In the genomic region with DNA sequence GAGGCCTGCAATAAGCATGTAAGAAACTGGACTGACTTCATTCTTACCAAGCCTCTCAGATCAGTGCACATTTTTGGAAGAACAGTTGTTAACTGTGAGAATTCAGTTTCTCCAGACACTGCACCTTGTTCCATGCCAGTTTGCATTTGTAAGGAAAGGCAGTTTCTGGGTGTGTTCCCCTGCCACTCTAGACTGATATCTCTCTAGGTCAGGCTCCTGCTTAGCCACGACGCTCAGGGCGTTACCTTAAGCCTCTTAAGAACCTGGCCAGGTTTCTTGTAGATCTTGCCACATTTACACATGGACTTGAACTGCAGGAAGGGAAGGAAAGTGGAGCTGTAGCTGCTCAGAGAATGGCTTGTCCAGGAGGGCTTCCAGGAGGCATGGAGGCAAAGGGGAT, we compare ENCODE assay signal across 17 mouse cellular contexts. TPM values are rescaled to one million over a fixed set of nuclear protein-coding genes. Genes with fewer than 3 reads are reported as not detected.
DNase-seq lines count a peak whose midpoint lies in the region; ATAC-seq and TF ChIP-seq lines count a peak whose summit lies in the region.
"Had no signal": no experiment of that assay in that cellular context is flagged by ENCODE, and none has a peak within 500 bp of the region (broad histone marks: within the 10 kb centered on the region; RNA-seq: fewer than 3 reads in every experiment).

No protein-coding gene starts in this region.

- intact Hi-C loops in heart, postnatal 14 days (cut with DNase I), result no loop called here

- ATAC-seq in intestine, embryonic 15.5 days, result peak; percentile 71
- ATAC-seq in liver, postnatal 0 days, result peak; percentile 87
- ATAC-seq in granulocyte monocyte progenitor cell, adult 5-6 weeks (replicated peaks; ENCODE audit: poor library complexity, severe bottlenecking), result no peak
- no peak for ATAC-seq in CD4-positive, CD25-positive, alpha-beta regulatory T cell, adult 4 months
- ATAC-seq: activated CD4-positive, CD25-positive, alpha-beta regulatory T cell, adult 4 months; hindbrain, embryonic 16.5 days; midbrain, embryonic 13.5 days had no signal

- H3K36me3 ChIP-seq in intestine, embryonic 15.5 days, result peaks cover 1% of the 10 kb centered on the region; the same call in 1 of the 2 replicates
- H3K36me3 ChIP-seq in liver, postnatal 0 days (replicated peaks; ENCODE audit: insufficient read depth, low read length), result peaks cover 22% of the 10 kb centered on the region

- peak; percentile 88 for TF ChIP-seq EP300 in liver, postnatal 0 days (IDR thresholded peaks at IDR 0.05; ENCODE audit: low read depth)

- WGBS in intestine, embryonic 15.5 days, result 63% methylated on average over 3 of the region's 3 CpGs
- 46% methylated on average over 3 of the region's 3 CpGs for WGBS in liver, postnatal 0 days (ENCODE audit: insufficient replicate concordance)

- no peaks in the 10 kb centered on the region for H3K9me3 ChIP-seq in intestine, embryonic 15.5 days
- H3K9me3 ChIP-seq in liver, postnatal 0 days (ENCODE audit: low read length), result no peaks in the 10 kb centered on the region
- H3K9me3 ChIP-seq: midbrain, embryonic 13.5 days had no signal

- H3K4me1 ChIP-seq in intestine, embryonic 15.5 days (replicated peaks), result no peaks in the 10 kb centered on the region
- H3K4me1 ChIP-seq in liver, postnatal 0 days (ENCODE audit: insufficient read depth), result peaks cover 52% of the 10 kb centered on the region
- H3K4me1 ChIP-seq: midbrain, embryonic 13.5 days had no signal

- TF ChIP-seq CTCF in liver, postnatal 0 days (IDR thresholded peaks at IDR 0.05; ENCODE audit: low read depth), result no peak

- H3K4me3 ChIP-seq in intestine, embryonic 15.5 days (replicated peaks), result no peak overlapping the region
- peak overlapping the region; percentile 17; the same call in 1 of the 2 replicates for H3K4me3 ChIP-seq in liver, postnatal 0 days (ENCODE audit: low read depth, low read length)
- H3K4me3 ChIP-seq: midbrain, embryonic 13.5 days had no signal

- no peaks in the 10 kb centered on the region for H3K27me3 ChIP-seq in intestine, embryonic 15.5 days (replicated peaks)
- H3K27me3 ChIP-seq in liver, postnatal 0 days (ENCODE audit: insufficient read depth, low read length), result no peaks in the 10 kb centered on the region
- H3K27me3 ChIP-seq: midbrain, embryonic 13.5 days had no signal

- peak; percentile 45 for DNase-seq in lung, postnatal 36 days
- no peak for DNase-seq in lung, postnatal 4 days
- DNase-seq in liver, postnatal 0 days, result peak; percentile 40
- no peak for DNase-seq in heart, postnatal 14 days
- DNase-seq: cerebellum, adult 2 months; lung, embryonic 14.5 days; right cerebral cortex, postnatal 4 days had no signal

- H3K9ac ChIP-seq in intestine, embryonic 15.5 days, result no peak overlapping the region
- H3K9ac ChIP-seq in liver, postnatal 0 days (replicated peaks), result peak overlapping the region; percentile 35; the same call in 1 of the 2 replicates
- H3K9ac ChIP-seq: lung, embryonic 14.5 days; midbrain, embryonic 13.5 days had no signal

- H3K4me2 ChIP-seq in intestine, embryonic 15.5 days (replicated peaks), result no peak overlapping the region
- peak overlapping the region; percentile 68 for H3K4me2 ChIP-seq in liver, postnatal 0 days (ENCODE audit: low read depth, low read length)
- H3K4me2 ChIP-seq: lung, embryonic 14.5 days; midbrain, embryonic 13.5 days had no signal

- H3K27ac ChIP-seq in intestine, embryonic 15.5 days, result 0 out of 2 replicates have a peak overlapping the region, but pooled peaks have one; percentile 18
- peak overlapping the region; percentile 85 for H3K27ac ChIP-seq in liver, postnatal 0 days (ENCODE audit: low read depth)
- H3K27ac ChIP-seq: midbrain, embryonic 13.5 days had no signal

RNA-seq across cellular contexts. Expression of a gene that starts 18.9 kb away (rescaled TPM):
- 63.5 and 65.5 TPM in 2 replicates for polyA plus RNA-seq in intestine, embryonic 15.5 days (2015; fragmentation: Nextera tagmentation; extraction: Ambion mirVana)
- polyA plus RNA-seq in liver, postnatal 0 days (2015; fragmentation: Nextera tagmentation; extraction: Ambion mirVana), result 25.4 and 32.9 TPM in 2 replicates
- total RNA-seq in heart, postnatal 14 days (2021), result 100 to 1,000 TPM; 106 to 108 TPM
- 53.2 and 65.3 TPM in 2 replicates for total RNA-seq in granulocyte monocyte progenitor cell, adult 5-6 weeks (2014; fragmentation: Nextera tagmentation)
- 79.3 and 90.5 TPM in 2 replicates for total RNA-seq in granulocyte monocyte progenitor cell, adult 5-6 weeks (2017)
- polyA plus RNA-seq in CD4-positive, CD25-positive, alpha-beta regulatory T cell, adult 4 months (2017; shearing (Covaris generic)), result 10 to 100 TPM; 10.7 to 17.3 TPM

RNA-seq across cellular contexts. Expression of a gene that starts 30.2 kb away (rescaled TPM):
- polyA plus RNA-seq in intestine, embryonic 15.5 days (2015; fragmentation: Nextera tagmentation; extraction: Ambion mirVana), result 36.7 and 38.6 TPM in 2 replicates
- polyA plus RNA-seq in liver, postnatal 0 days (2015; fragmentation: Nextera tagmentation; extraction: Ambion mirVana), result 6.6 and 6.9 TPM in 2 replicates
- 1 to 10 TPM; 5.7 to 6.0 TPM for total RNA-seq in heart, postnatal 14 days (2021)
- 41.4 and 54.7 TPM in 2 replicates for total RNA-seq in granulocyte monocyte progenitor cell, adult 5-6 weeks (2014; fragmentation: Nextera tagmentation)
- 31.5 and 49.4 TPM in 2 replicates for total RNA-seq in granulocyte monocyte progenitor cell, adult 5-6 weeks (2017)
- 1 to 10 TPM; 4.3 to 7.4 TPM for polyA plus RNA-seq in CD4-positive, CD25-positive, alpha-beta regulatory T cell, adult 4 months (2017; shearing (Covaris generic))

RNA-seq across cellular contexts. Expression of a gene that starts 38.0 kb away (rescaled TPM):
- polyA plus RNA-seq in intestine, embryonic 15.5 days (2015; fragmentation: Nextera tagmentation; extraction: Ambion mirVana), result 97.1 and 104 TPM in 2 replicates
- 0.81 and 1.0 TPM in 2 replicates for polyA plus RNA-seq in liver, postnatal 0 days (2015; fragmentation: Nextera tagmentation; extraction: Ambion mirVana)
- 1 to 10 TPM; 2.3 TPM for total RNA-seq in heart, postnatal 14 days (2021)
- not detected in 2 replicates for total RNA-seq in granulocyte monocyte progenitor cell, adult 5-6 weeks (2014; fragmentation: Nextera tagmentation)
- total RNA-seq in granulocyte monocyte progenitor cell, adult 5-6 weeks (2017), result 0.05 and 0.30 TPM in 2 replicates
- polyA plus RNA-seq in CD4-positive, CD25-positive, alpha-beta regulatory T cell, adult 4 months (2017; shearing (Covaris generic)), result not detected
- total RNA-seq: gastrocnemius, postnatal 4 days; left cerebral cortex, postnatal 36 days had no signal
- polyA plus RNA-seq: activated CD4-positive, CD25-positive, alpha-beta regulatory T cell, adult 4 months; hindbrain, embryonic 16.5 days had no signal

RNA-seq across cellular contexts. Expression of a gene that starts 46.4 kb away (rescaled TPM):
- 1.1 and 1.2 TPM in 2 replicates for polyA plus RNA-seq in intestine, embryonic 15.5 days (2015; fragmentation: Nextera tagmentation; extraction: Ambion mirVana)
- polyA plus RNA-seq in liver, postnatal 0 days (2015; fragmentation: Nextera tagmentation; extraction: Ambion mirVana), result not detected in 2 replicates
- total RNA-seq in heart, postnatal 14 days (2021), result not detected
- total RNA-seq in granulocyte monocyte progenitor cell, adult 5-6 weeks (2014; fragmentation: Nextera tagmentation), result not detected in 2 replicates
- not detected in 2 replicates for total RNA-seq in granulocyte monocyte progenitor cell, adult 5-6 weeks (2017)
- not detected for polyA plus RNA-seq in CD4-positive, CD25-positive, alpha-beta regulatory T cell, adult 4 months (2017; shearing (Covaris generic))
- total RNA-seq: gastrocnemius, postnatal 4 days; left cerebral cortex, postnatal 36 days had no signal
- polyA plus RNA-seq: activated CD4-positive, CD25-positive, alpha-beta regulatory T cell, adult 4 months; cerebellum, adult 2 months; heart, postnatal 0 days; hindbrain, embryonic 16.5 days; kidney, embryonic 14.5 days; lung, embryonic 14.5 days; midbrain, embryonic 13.5 days had no signal

RNA-seq across cellular contexts. Expression of a gene that starts 49.4 kb away (rescaled TPM):
- not detected in 2 replicates for polyA plus RNA-seq in intestine, embryonic 15.5 days (2015; fragmentation: Nextera tagmentation; extraction: Ambion mirVana)
- polyA plus RNA-seq in liver, postnatal 0 days (2015; fragmentation: Nextera tagmentation; extraction: Ambion mirVana), result not detected in 2 replicates
- not detected for total RNA-seq in heart, postnatal 14 days (2021)
- total RNA-seq in granulocyte monocyte progenitor cell, adult 5-6 weeks (2014; fragmentation: Nextera tagmentation), result not detected in 2 replicates
- total RNA-seq in granulocyte monocyte progenitor cell, adult 5-6 weeks (2017), result not detected in 2 replicates
- not detected for polyA plus RNA-seq in CD4-positive, CD25-positive, alpha-beta regulatory T cell, adult 4 months (2017; shearing (Covaris generic))
- total RNA-seq: gastrocnemius, postnatal 4 days; left cerebral cortex, postnatal 36 days had no signal
- polyA plus RNA-seq: activated CD4-positive, CD25-positive, alpha-beta regulatory T cell, adult 4 months; cerebellum, adult 2 months; heart, postnatal 0 days; hindbrain, embryonic 16.5 days; kidney, embryonic 14.5 days; lung, embryonic 14.5 days; midbrain, embryonic 13.5 days had no signal

Comparison
In these comparisons a context has a peak if more than half of its experiments do, and no peak if none do; other contexts are left out.
1. DNase-seq: peak in lung, postnatal 36 days (single experiment) and liver, postnatal 0 days (single experiment); none in lung, postnatal 4 days (0 of 2) and heart, postnatal 14 days (0 of 2).
2. ATAC-seq: peak in intestine, embryonic 15.5 days (single experiment) and liver, postnatal 0 days (single experiment); none in granulocyte monocyte progenitor cell, adult 5-6 weeks (single experiment) and CD4-positive, CD25-positive, alpha-beta regulatory T cell, adult 4 months (single experiment).
3. RNA of a gene that starts 38.0 kb away (polyA plus RNA-seq): 97.1 to 104 TPM in intestine, embryonic 15.5 days; 0.81 to 1.0 TPM in liver, postnatal 0 days and not detected in CD4-positive, CD25-positive, alpha-beta regulatory T cell, adult 4 months; every median in the first group is over 10 times any median in the second.